Mouse (Mus musculus) neutrophil, adult 5-6 weeks (primary cell): Measurements from ENCODE around the gene Npb. TPM values are rescaled to one million over a fixed set of nuclear protein-coding genes. Genes with fewer than 3 reads are reported as not detected.

Experiments used
- ATAC-seq: fragments of 151-379, 151-347 bp; 2 replicates; pipeline ENCODE4 v1.8.0; 2017; ENCODE audit warnings: mild to moderate bottlenecking, moderate TSS enrichment; ENCODE audit not compliant: insufficient number of reproducible peaks, poor library complexity, low FRiP score, severe bottlenecking; ENCODE audit errors: extremely low read depth
- total RNA-seq: library from RNA; stranded (forward); fragments of 200-1000 nt; gene quantifications from 2 replicates; pipeline ENCODE4 v1.2.3, GENCODE M21; 2017

The Npb gene
- total RNA-seq, 1 experiment from 2014 or later = not detected

GRCm38 (mm10) chr11:120610477-120611046 lies 2.3 kb downstream of the Npb start:
- ATAC-seq = no peak

GRCm38 (mm10) chr11:120612763-120613162 lies 4.5 kb downstream of the Npb start:
- peak; percentile 69 for ATAC-seq

GRCm38 (mm10) chr11:120613481-120613972 lies 5.2 kb downstream of the Npb start:
- ATAC-seq = no peak

- ATAC-seq = no peak
These were observed 5.7 kb downstream of the Npb start for GRCm38 (mm10) chr11:120613976-120614375.

- no peak for ATAC-seq
These were observed 6.9 kb downstream of the Npb start for GRCm38 (mm10) chr11:120615167-120615566.

- no peak for ATAC-seq
These were observed 7.4 kb downstream of the Npb start for GRCm38 (mm10) chr11:120615606-120616203.

GRCm38 (mm10) chr11:120616617-120617294 lies 8.5 kb downstream of the Npb start:
- no peak for ATAC-seq

- peak; percentile 80 for ATAC-seq
These were observed 9.3 kb downstream of the Npb start, which contains the start of gene Pcyt2 for GRCm38 (mm10) chr11:120617519-120618112. Gene Pcyt2 (minus strand): TSS chr11:120617936.

GRCm38 (mm10) chr11:120618619-120619535 lies 10.6 kb downstream of the Npb start:
- ATAC-seq = no peak

- ATAC-seq = no peak
These were observed 11.9 kb downstream of the Npb start for GRCm38 (mm10) chr11:120620195-120620594.

- ATAC-seq = no peak
These were observed 14.5 kb downstream of the Npb start for GRCm38 (mm10) chr11:120622805-120623204.

- peak; percentile 36; the same call in 1 of the 2 replicates for ATAC-seq
These were observed 15.8 kb downstream of the Npb start for GRCm38 (mm10) chr11:120623961-120624679.

- ATAC-seq = 0 out of 2 replicates have a peak, but pooled peaks have one; percentile 31
These were observed 16.4 kb downstream of the Npb start for GRCm38 (mm10) chr11:120624680-120625111.

GRCm38 (mm10) chr11:120625152-120625775 lies 17.0 kb downstream of the Npb start, which contains the start of gene Sirt7:
Gene Sirt7 (minus strand): TSS chr11:120625240.
- ATAC-seq = no peak

- no peak for ATAC-seq
These were observed 18.6 kb downstream of the Npb start for GRCm38 (mm10) chr11:120626785-120627467.

GRCm38 (mm10) chr11:120627468-120628300 lies 19.4 kb downstream of the Npb start:
- peak; percentile 58 for ATAC-seq
